Mouse (Mus musculus) limb, embryonic 11.5 days (tissue): ENCODE data around the gene Tmem179. TPM values are rescaled to one million over a fixed set of nuclear protein-coding genes. Genes with fewer than 3 reads are reported as not detected.

Source experiments
- ATAC-seq: fragments of 200-750 bp; cut with Nextera tagmentation; 2 replicates; pipeline ENCODE4 v1.8.0; 2017; ENCODE audit warnings: low read depth; ENCODE audit not compliant: insufficient number of reproducible peaks, low FRiP score, low TSS enrichment
- DNase-seq: peaks from one replicate; pipeline ENCODE4 v3.0.0-alpha.2; 2015; ENCODE audit warnings: low spot score
- H3K27ac ChIP-seq: fragments of 300-500 bp; sonication (generic); replicated peaks from 2 replicates; pipeline ENCODE4 v1.5.1; 2014; ENCODE audit warnings: low read depth, mild to moderate bottlenecking, low read length
- H3K27me3 ChIP-seq: fragments of 300-500 bp; sonication (generic); 2 replicates; pipeline ENCODE4 v1.6.1; 2014; ENCODE audit warnings: mild to moderate bottlenecking, low read length, mixed read lengths; ENCODE audit not compliant: control insufficient read depth, insufficient read depth
- H3K36me3 ChIP-seq: fragments of 300-500 bp; sonication (generic); 2 replicates; pipeline ENCODE4 v1.6.1; 2014; ENCODE audit warnings: mild to moderate bottlenecking, low read length, moderate library complexity, mixed read lengths; ENCODE audit not compliant: control insufficient read depth, insufficient read depth
- H3K4me1 ChIP-seq: fragments of 300-500 bp; sonication (generic); 2 replicates; pipeline ENCODE4 v1.6.1; 2014; ENCODE audit warnings: low read length, mixed read lengths; ENCODE audit not compliant: control insufficient read depth, insufficient read depth
- H3K4me2 ChIP-seq: fragments of 300-500 bp; sonication (generic); 2 replicates; pipeline ENCODE4 v1.6.1; 2014; ENCODE audit warnings: low read depth, mild to moderate bottlenecking, moderate library complexity; ENCODE audit not compliant: severe bottlenecking
- H3K4me3 ChIP-seq: fragments of 300-500 bp; sonication (generic); 2 replicates; pipeline ENCODE4 v1.5.1; 2014; ENCODE audit warnings: low read depth, low read length
- H3K9ac ChIP-seq: fragments of 300-500 bp; sonication (generic); 2 replicates; pipeline ENCODE4 v1.6.1; 2014; ENCODE audit warnings: mild to moderate bottlenecking, low read length
- H3K9me3 ChIP-seq: fragments of 300-500 bp; sonication (generic); 2 replicates; pipeline ENCODE4 v1.6.1; 2016; ENCODE audit warnings: low read length; ENCODE audit not compliant: control insufficient read depth
- WGBS: fragments of 180-500 bp; shearing (Covaris S2); extraction: QIAGEN DNeasy Blood & Tissue Kit; methylation state at CpG from one replicate; pipeline ENCODE4 v1.1.7; 2014; 5-methylcytosine and 5-hydroxymethylcytosine counted together
- polyA plus RNA-seq: library from polyadenylated mRNA; unstranded; fragments of >200 nt; fragmentation: Nextera tagmentation; extraction: Ambion mirVana; gene quantifications from 2 replicates; pipeline ENCODE4 v1.2.1, GENCODE M21; 2014

Tmem179 gene
- polyA plus RNA-seq, 1 experiment from 2014 or later: 0.16 TPM

DNA sequence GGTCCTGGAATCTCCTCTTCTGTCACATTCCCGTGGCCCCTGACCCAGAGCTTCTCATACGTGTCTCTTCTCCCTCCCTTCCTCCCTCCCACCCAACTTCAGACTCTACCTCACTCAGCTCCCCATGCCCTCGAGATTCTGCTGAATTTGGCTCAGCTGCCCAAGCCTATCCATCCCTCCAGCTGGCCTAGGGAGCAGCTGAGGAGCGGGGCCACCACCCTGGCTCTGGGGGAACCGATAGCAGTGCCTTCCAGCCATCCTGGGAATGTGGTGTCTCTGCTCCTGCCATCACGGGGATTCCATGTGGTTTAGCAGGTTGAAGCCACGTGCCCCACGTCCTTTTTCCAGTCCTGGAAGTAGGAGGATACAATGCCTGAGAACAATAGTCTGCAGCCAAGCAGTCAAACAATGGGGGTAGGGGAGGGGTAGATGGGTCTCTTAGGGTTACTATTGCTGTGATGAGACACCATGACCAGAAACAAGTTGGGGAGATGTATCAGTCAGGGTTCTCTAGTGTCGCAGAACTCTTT is 40.0 kb upstream of the Tmem179 start:
- no peaks in the 10 kb centered on the region for H3K4me1 ChIP-seq
- H3K4me2 ChIP-seq: no peak overlapping the region
- H3K36me3 ChIP-seq: no peaks in the 10 kb centered on the region
- H3K9ac ChIP-seq: no peak overlapping the region
- no peak overlapping the region for H3K4me3 ChIP-seq
- DNase-seq (no peak), ATAC-seq (no peak)
- no peak overlapping the region for H3K27ac ChIP-seq
- 79% methylated on average over 9 of the region's 9 CpGs for WGBS
- no peaks in the 10 kb centered on the region for H3K9me3 ChIP-seq
- no peaks in the 10 kb centered on the region for H3K27me3 ChIP-seq

DNA sequence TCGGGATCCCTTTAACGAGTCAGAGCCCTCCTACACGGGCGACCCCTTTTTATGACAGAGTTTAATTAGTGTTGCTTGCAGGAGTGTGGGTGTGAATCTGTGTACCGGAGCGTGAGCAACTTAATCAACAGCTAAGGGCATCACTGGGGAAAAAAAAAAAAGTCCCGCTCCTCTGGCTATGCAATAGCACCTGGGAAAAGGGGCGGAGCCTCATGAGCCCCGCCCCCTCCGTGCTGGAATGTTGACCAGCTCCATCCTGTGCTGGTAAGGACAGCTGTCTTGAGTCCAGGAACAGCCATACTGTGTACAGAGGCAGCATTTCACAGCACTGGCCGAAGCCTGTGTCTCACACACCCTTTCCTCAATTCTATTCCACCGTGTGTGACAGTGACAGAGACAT is 38.4 kb upstream of the Tmem179 start:
- no peaks in the 10 kb centered on the region for H3K4me1 ChIP-seq

DNA sequence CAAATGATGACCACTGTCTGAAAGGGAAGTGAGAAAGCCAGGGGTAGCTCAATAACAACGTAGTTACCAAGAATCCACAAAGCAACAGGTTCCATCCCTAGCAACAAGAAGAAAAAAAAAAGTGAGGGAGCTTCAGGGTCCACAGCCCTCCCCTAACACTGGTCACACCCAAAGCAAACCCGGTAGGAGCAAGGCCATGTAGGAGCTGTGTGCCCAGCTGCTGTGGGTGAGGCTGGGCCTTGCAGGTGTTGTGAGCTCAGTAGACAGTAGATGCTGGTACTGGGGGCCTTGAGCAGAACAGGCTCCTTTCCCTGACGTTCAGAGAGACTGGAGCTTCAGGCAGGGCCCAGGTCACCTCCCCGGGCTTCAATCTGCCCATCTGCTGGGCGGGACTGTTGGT is 36.0 kb upstream of the Tmem179 start:
- Histone ChIP-seq H3K4me1 (no peaks in the 10 kb centered on the region), H3K27me3 (no peaks in the 10 kb centered on the region), H3K9ac (no peak overlapping the region), H3K4me2 (no peak overlapping the region), H3K9me3 (no peaks in the 10 kb centered on the region), H3K36me3 (no peaks in the 10 kb centered on the region), H3K27ac (no peak overlapping the region), H3K4me3 (no peak overlapping the region)
- DNase-seq (no peak), ATAC-seq (no peak)
- 66% methylated on average over 5 of the region's 5 CpGs for WGBS

More for the DNA sequence above, 38.4 kb upstream of the Tmem179 start:
- Histone ChIP-seq H3K36me3 (no peaks in the 10 kb centered on the region), H3K27ac (no peak overlapping the region), H3K4me2 (no peak overlapping the region), H3K4me3 (no peak overlapping the region), H3K27me3 (no peaks in the 10 kb centered on the region), H3K9me3 (no peaks in the 10 kb centered on the region), H3K9ac (no peak overlapping the region)
- ATAC-seq: no peak
- DNase-seq: peak; percentile 58
- 23% methylated on average over 12 of the region's 12 CpGs for WGBS

DNA sequence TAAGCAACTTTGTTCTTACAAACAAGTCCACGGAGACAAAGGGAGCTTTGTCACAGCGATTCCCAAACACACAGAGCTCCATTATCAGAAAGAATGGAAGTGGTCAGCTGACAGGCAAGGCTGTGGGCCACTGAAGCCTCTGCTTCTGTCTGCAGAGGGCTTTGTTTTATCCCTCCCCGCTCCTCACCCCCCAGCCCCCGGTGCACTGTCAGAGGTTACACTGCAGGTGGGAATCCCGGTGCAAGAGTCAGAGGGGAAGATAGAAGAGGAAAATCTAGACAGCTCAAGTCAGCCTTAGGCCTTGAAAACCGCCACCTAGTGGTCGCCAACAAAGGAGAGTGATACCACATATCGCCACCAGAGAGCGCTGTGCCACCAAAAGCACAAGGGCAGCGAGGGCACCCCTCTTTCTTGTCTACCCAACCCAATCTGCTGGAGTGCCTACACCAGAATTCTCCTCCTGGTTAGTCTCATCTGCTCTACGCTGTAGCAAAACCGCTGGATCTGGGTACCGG is 35.4 kb upstream of the Tmem179 start:
- WGBS: 15% methylated on average over 13 of the region's 13 CpGs
- Histone ChIP-seq H3K27me3 (no peaks in the 10 kb centered on the region), H3K4me1 (no peaks in the 10 kb centered on the region), H3K9me3 (no peaks in the 10 kb centered on the region), H3K4me3 (no peak overlapping the region), H3K36me3 (no peaks in the 10 kb centered on the region), H3K27ac (no peak overlapping the region), H3K9ac (no peak overlapping the region), H3K4me2 (no peak overlapping the region)
- DNase-seq (peak; percentile 94), ATAC-seq (0 out of 2 replicates have a peak, but pooled peaks have one; percentile 52)

DNA sequence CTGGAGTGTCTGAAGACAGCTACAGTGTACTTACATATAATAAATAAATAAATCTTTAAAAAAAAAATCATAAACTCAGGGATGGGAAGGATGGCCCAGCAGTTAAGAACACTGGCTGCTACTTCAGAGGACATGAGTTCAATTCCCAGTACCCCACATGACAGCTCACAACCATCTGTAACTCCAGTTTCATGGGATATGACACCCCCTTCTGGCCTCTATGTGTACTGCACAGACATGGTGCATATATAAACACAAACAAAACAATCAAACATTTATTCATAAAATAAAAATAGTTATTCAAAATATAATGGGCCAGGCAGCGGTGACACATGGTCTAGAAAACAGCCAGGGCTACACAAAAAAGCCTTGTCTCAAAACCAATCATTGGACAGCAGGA is 32.7 kb upstream of the Tmem179 start:
- H3K36me3 ChIP-seq: no peaks in the 10 kb centered on the region
- DNase-seq (no peak), ATAC-seq (no peak)
- no peak overlapping the region for H3K27ac ChIP-seq
- H3K4me2 ChIP-seq: no peak overlapping the region
- 94% methylated on average over 1 of the region's 1 CpGs for WGBS
- H3K9ac ChIP-seq: no peak overlapping the region
- no peak overlapping the region for H3K4me3 ChIP-seq
- no peaks in the 10 kb centered on the region for H3K9me3 ChIP-seq
- H3K4me1 ChIP-seq: no peaks in the 10 kb centered on the region; the same call in 1 of the 2 replicates
- no peaks in the 10 kb centered on the region for H3K27me3 ChIP-seq

GRCm38 (mm10) chr12:112546110-112546509 is 29.6 kb upstream of the Tmem179 start:
- no peaks in the 10 kb centered on the region for H3K36me3 ChIP-seq
- no peaks in the 10 kb centered on the region for H3K9me3 ChIP-seq
- no peak overlapping the region for H3K27ac ChIP-seq
- no peak overlapping the region for H3K9ac ChIP-seq
- H3K4me2 ChIP-seq: no peak overlapping the region
- DNase-seq (no peak), ATAC-seq (no peak)
- no peak overlapping the region for H3K4me3 ChIP-seq
- H3K27me3 ChIP-seq: no peaks in the 10 kb centered on the region
- no peaks in the 10 kb centered on the region; the same call in 1 of the 2 replicates for H3K4me1 ChIP-seq
- 90% methylated on average over 8 of the region's 8 CpGs for WGBS

- H3K27ac ChIP-seq: no peak overlapping the region
These were observed 28.6 kb upstream of the Tmem179 start for GRCm38 (mm10) chr12:112544946-112545701.

GRCm38 (mm10) chr12:112543941-112544340 is 27.4 kb upstream of the Tmem179 start:
- no peaks in the 10 kb centered on the region for H3K9me3 ChIP-seq
- H3K9ac ChIP-seq: no peak overlapping the region
- no peaks in the 10 kb centered on the region for H3K27me3 ChIP-seq
- no peak overlapping the region for H3K27ac ChIP-seq
- no peak overlapping the region for H3K4me2 ChIP-seq
- ATAC-seq (no peak), DNase-seq (no peak)
- H3K4me1 ChIP-seq: no peaks in the 10 kb centered on the region; the same call in 1 of the 2 replicates
- no peaks in the 10 kb centered on the region for H3K36me3 ChIP-seq
- no peak overlapping the region for H3K4me3 ChIP-seq
- 73% methylated on average over 9 of the region's 9 CpGs for WGBS

More at GRCm38 (mm10) chr12:112544946-112545701, 28.6 kb upstream of the Tmem179 start:
- no peaks in the 10 kb centered on the region for H3K9me3 ChIP-seq
- ATAC-seq (no peak), DNase-seq (no peak)
- H3K27me3 ChIP-seq: no peaks in the 10 kb centered on the region
- H3K36me3 ChIP-seq: no peaks in the 10 kb centered on the region
- no peaks in the 10 kb centered on the region; the same call in 1 of the 2 replicates for H3K4me1 ChIP-seq
- H3K4me3 ChIP-seq: no peak overlapping the region
- H3K4me2 ChIP-seq: no peak overlapping the region
- 40% methylated on average over 12 of the region's 12 CpGs for whole genome bisulfite sequencing
- no peak overlapping the region for H3K9ac ChIP-seq
